Mouse (Mus musculus) midbrain, embryonic 10.5 days (tissue): ENCODE measurements at regions not wholly inside any gene's neighbourhood (a gene's known extent, or its start where the extent isn't known, plus 50 kb on each side); places are given as distances from the start of the nearest gene placed in this dataset.

ENCODE experiments used
- DNase-seq: peaks from one replicate; pipeline ENCODE4 v3.0.0-alpha.2; 2017; ENCODE audit warnings: low spot score
- H3K27ac ChIP-seq: fragments of 300-500 bp; sonication (generic); replicated peaks from 2 replicates; pipeline ENCODE4 v1.5.1; 2016; ENCODE audit warnings: mild to moderate bottlenecking
- H3K27me3 ChIP-seq: fragments of 300-500 bp; sonication (generic); 2 replicates; pipeline ENCODE4 v1.6.1; 2016; ENCODE audit warnings: low read depth, mild to moderate bottlenecking; ENCODE audit not compliant: poor library complexity, severe bottlenecking
- H3K36me3 ChIP-seq: fragments of 300-500 bp; sonication (generic); 2 replicates; pipeline ENCODE4 v1.6.1; 2016; ENCODE audit warnings: mild to moderate bottlenecking, moderate library complexity
- H3K4me1 ChIP-seq: fragments of 300-500 bp; sonication (generic); 2 replicates; pipeline ENCODE4 v1.6.1; 2016
- H3K4me3 ChIP-seq: fragments of 300-500 bp; sonication (generic); 2 replicates; pipeline ENCODE4 v1.5.1; 2016; ENCODE audit warnings: mild to moderate bottlenecking, moderate library complexity
- H3K9me3 ChIP-seq: fragments of 300-500 bp; sonication (generic); replicated peaks from 2 replicates; pipeline ENCODE4 v1.6.1; 2016; ENCODE audit warnings: mild to moderate bottlenecking
- WGBS: fragments of 180-500 bp; shearing (Covaris S2); methylation state at CpG from one replicate; pipeline ENCODE4 v1.1.7; 2016; 5-methylcytosine and 5-hydroxymethylcytosine counted together

DNA sequence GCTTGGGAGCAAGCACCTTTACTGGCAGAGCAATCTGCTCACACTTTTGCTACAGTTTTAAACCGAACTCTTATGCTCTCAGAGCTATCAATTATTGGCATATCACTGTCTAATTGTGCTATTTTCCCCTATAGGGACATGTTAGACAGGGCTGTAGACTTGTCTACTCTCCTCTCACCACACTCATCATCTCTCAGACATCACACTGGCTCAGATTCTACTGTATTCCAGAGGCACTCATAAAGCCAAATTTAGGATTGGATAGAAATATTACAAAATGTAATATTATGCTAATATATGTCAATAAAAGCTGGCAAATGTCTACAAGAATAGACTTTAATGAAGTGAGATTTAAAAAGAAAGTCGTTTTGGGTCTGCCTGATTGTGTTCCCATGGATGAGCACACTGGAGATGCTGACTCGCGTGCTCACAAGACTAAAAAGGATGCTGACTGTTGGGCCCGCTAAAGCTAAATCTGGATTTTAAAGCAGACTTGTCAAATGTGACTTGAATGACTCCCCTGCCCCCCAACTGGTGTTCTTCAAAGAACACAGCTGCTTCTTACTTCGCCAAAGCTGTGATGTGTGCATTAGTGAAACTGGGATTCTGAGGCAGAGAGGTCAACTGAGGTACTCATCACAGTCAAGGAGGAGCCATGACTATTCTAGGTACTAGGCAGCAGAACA, 424.3 kb upstream of the Sptlc3 start:
- H3K9me3 ChIP-seq: no peaks in the 10 kb centered on the region
- no peaks in the 10 kb centered on the region for H3K36me3 ChIP-seq
- 85% methylated on average over 6 of the region's 6 CpGs for WGBS
- no peak overlapping the region for H3K4me3 ChIP-seq
- H3K27ac ChIP-seq: no peak overlapping the region
- H3K4me1 ChIP-seq: no peaks in the 10 kb centered on the region
- no peaks in the 10 kb centered on the region for H3K27me3 ChIP-seq
- no peak for DNase-seq

DNA sequence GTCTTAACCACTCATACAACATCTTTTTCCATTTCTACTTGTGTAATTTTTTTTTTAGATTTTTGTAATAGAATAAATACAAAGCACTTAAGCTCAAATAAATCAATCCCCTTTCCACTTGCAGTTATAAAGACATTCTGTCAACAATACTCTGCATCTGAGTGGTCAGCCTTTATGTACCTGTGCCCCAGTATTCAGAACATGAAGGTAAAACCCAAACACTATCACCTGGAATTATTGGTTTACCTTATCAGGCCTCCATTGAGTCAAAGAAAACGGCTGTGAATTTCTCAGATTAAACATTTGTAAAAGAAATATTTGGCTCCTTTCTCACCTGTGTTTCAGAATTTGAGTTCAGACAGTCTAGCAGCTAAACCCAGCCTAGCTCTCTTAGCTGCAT, 422.0 kb upstream of the Sptlc3 start:
- Histone ChIP-seq H3K36me3 (no peaks in the 10 kb centered on the region), H3K4me1 (no peaks in the 10 kb centered on the region), H3K27me3 (no peaks in the 10 kb centered on the region), H3K27ac (no peak overlapping the region), H3K4me3 (no peak overlapping the region), H3K9me3 (no peaks in the 10 kb centered on the region)
- WGBS: 89% methylated on average over 1 of the region's 1 CpGs
- no peak for DNase-seq

DNA sequence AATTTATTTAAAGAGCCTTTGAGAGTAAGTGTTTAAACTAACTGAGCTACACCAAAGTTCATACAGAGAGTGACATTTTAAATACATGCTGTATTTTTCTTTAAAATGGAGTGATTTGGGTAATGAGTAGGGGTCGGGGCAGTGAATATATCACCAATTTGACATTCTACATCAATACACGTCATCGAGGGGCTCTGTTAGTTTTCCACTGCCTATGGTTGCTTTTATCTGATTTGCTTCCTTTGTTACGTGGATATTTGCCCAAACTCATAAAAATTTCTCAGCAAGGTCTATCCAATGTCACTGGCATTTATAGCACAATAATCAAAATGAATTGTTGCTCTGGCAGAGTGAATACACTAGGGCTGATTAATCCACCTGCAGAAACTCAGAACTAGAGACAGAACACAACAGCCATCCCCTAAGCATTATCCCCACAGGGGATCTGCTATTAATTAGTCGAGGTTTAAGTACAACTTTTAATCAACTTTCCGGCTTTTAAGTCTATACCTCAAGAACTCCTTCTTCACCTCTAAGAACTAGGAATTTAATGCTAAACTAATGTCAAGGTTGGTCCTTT, 400.1 kb upstream of the Sptlc3 start:
- Histone ChIP-seq H3K9me3 (no peaks in the 10 kb centered on the region), H3K27me3 (no peaks in the 10 kb centered on the region), H3K36me3 (no peaks in the 10 kb centered on the region), H3K27ac (no peak overlapping the region), H3K4me1 (no peaks in the 10 kb centered on the region), H3K4me3 (no peak overlapping the region)
- 90% methylated on average over 6 of the region's 6 CpGs for WGBS
- DNase-seq: no peak

DNA sequence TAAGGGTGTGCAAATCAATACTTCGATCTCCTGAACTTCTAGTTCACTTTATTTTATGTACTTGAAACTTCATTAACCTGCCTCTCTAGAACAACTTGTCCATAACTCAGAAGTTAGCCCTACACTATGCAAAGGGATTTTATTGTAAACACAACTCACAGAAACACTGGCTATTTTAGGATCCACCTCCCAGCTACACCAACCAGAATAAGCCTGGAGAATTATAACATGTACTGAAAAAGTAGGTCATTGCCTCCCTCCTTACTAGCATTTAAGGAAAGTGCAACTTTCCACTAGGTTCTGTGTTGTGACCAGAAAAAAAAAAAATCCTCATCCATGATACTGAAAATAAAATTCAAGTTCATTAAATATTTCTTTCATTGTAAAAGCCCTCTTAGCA, 382.0 kb upstream of the Sptlc3 start:
- H3K36me3 ChIP-seq: no peaks in the 10 kb centered on the region
- no peaks in the 10 kb centered on the region for H3K4me1 ChIP-seq
- 73% methylated on average over 1 of the region's 1 CpGs for WGBS
- DNase-seq: no peak
- H3K4me3 ChIP-seq: no peak overlapping the region
- H3K27ac ChIP-seq: no peak overlapping the region
- H3K27me3 ChIP-seq: no peaks in the 10 kb centered on the region
- H3K9me3 ChIP-seq: no peaks in the 10 kb centered on the region

DNA sequence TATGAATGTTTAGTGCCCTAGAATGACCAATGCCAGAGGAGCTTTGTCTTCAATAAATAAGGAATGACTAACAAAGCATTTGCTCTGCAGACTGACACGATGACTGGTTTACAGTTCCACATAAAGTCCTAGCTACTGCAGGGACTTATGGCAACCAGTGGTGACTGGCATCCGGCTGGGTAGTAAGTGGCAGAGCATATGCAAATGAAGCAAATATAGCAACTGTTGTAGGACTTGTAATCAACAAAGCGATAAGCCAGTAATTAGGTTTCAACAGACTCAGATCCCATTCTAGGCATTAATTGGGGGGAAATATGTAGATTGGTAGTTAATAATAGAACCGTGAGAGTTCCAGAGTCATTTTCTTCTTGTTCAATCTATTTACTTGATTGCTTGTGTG, 379.2 kb upstream of the Sptlc3 start:
- H3K36me3 ChIP-seq: no peaks in the 10 kb centered on the region
- H3K27me3 ChIP-seq: no peaks in the 10 kb centered on the region
- WGBS: 94% methylated on average over 4 of the region's 4 CpGs
- H3K4me1 ChIP-seq: no peaks in the 10 kb centered on the region
- no peak overlapping the region for H3K27ac ChIP-seq
- H3K9me3 ChIP-seq: no peaks in the 10 kb centered on the region
- no peak for DNase-seq
- no peak overlapping the region for H3K4me3 ChIP-seq

DNA sequence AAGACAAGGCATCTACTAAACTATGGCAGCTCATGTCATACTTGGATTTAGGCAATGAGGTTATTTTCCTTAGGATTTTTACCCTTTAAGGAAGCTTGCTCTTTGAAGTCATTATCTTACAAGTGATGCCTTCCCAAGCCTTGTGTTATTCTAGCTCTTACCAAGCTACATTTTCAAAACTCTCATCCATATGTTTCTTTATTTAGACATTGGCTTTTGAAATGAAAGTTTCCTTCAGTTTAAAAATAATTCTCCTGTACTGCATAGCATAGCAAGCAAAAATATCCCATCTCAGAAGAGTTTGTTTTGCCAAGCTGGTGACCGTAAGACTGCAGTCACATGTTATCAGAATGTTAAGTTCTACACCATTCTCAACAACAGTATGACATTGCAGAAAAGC, 372.8 kb upstream of the Sptlc3 start:
- Histone ChIP-seq H3K4me3 (no peak overlapping the region), H3K27me3 (no peaks in the 10 kb centered on the region), H3K4me1 (no peaks in the 10 kb centered on the region), H3K27ac (no peak overlapping the region), H3K36me3 (no peaks in the 10 kb centered on the region), H3K9me3 (no peaks in the 10 kb centered on the region)
- whole genome bisulfite sequencing: 95% methylated on average over 1 of the region's 1 CpGs
- no peak for DNase-seq

DNA sequence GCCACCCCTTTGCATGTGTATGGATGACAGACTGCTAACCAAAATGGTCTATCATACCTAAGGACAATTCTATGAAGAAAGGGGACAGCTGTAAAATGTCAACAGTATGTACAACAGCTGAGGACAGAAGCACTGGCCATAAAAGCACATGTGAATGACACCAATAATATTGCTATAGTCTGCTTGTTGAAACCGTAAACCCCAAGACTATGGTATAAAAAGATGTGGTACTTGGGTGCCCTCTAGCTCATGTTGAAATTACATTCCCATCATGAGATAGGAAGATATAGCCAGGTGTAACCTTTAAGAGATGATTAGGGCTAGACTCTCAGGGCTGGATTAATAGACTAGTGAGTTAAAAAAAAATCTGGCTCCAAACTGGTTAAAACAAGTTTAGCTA, 361.6 kb upstream of the Sptlc3 start:
- Histone ChIP-seq H3K27me3 (no peaks in the 10 kb centered on the region), H3K36me3 (no peaks in the 10 kb centered on the region), H3K4me3 (no peak overlapping the region), H3K9me3 (no peaks in the 10 kb centered on the region), H3K4me1 (no peaks in the 10 kb centered on the region), H3K27ac (no peak overlapping the region)
- WGBS: 74% methylated on average over 1 of the region's 1 CpGs
- no peak for DNase-seq

DNA sequence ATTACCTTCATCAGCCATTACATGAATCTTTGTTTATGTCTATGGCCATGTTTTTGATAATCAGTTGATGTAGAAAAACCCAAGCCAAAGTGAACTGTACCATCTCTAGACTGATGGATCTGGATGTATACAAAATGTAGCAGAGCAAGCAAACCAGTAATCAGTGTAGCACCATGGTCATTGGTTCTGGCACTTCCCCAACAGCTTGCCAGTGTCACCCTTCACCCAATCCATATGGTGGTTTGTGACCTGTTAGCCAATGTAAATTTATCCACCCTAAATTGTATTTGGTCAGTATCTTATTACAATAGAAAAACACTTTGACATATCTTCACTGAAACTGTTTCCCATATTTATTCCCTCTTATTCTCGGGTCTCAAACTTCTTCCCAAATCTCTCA, 346.7 kb upstream of the Sptlc3 start:
- Histone ChIP-seq H3K9me3 (no peaks in the 10 kb centered on the region), H3K36me3 (no peaks in the 10 kb centered on the region), H3K4me3 (no peak overlapping the region), H3K4me1 (no peaks in the 10 kb centered on the region), H3K27me3 (no peaks in the 10 kb centered on the region), H3K27ac (no peak overlapping the region)
- DNase-seq: no peak
- 96% methylated on average over 1 of the region's 1 CpGs for WGBS

DNA sequence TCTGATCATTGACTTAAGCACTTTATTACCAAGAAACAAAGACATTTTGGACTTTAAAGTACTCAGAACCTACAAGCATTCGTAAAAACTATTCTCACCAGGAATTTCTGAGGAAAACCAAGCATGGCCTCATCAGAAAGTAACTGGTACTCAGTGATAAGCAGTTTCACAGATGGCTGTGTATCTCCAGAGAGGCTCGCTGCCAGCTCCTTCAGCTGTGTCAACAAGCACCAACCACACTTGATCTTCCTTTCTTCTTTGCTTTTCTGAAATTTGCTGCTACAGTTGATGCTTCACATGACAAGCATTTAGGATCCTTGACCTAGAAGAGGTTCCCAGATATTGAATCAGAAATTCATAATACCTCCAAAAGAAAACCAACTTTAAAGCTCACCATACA, 314.1 kb upstream of the Sptlc3 start:
- Histone ChIP-seq H3K4me1 (no peaks in the 10 kb centered on the region), H3K27me3 (no peaks in the 10 kb centered on the region), H3K9me3 (no peaks in the 10 kb centered on the region), H3K36me3 (no peaks in the 10 kb centered on the region), H3K27ac (no peak overlapping the region), H3K4me3 (no peak overlapping the region)
- no peak for DNase-seq
- 86% methylated on average over 2 of the region's 2 CpGs for WGBS

DNA sequence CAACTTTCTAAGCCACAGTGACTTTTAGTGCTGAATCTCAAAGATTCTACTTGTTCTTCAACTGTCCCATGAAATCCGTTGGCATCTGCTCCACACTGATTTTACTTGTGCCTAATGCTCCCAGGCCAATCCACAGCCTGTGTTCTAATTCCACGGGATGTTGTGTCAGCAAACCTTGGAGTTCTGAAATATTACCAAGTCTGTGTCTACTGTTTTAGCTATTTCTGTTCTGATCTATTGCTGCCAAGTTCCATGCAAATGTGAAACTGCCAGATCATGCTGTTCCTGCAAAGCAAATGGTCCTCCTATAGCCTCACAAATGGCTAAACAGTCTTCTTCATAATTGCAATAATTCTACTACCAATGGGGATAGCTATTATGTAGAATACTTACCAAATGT, 295.4 kb upstream of the Sptlc3 start:
- no peak overlapping the region for H3K27ac ChIP-seq
- H3K27me3 ChIP-seq: no peaks in the 10 kb centered on the region
- DNase-seq: no peak
- H3K36me3 ChIP-seq: no peaks in the 10 kb centered on the region
- no peak overlapping the region for H3K4me3 ChIP-seq
- no peaks in the 10 kb centered on the region for H3K4me1 ChIP-seq
- 81% methylated on average over 2 of the region's 2 CpGs for WGBS
- H3K9me3 ChIP-seq: no peaks in the 10 kb centered on the region

DNA sequence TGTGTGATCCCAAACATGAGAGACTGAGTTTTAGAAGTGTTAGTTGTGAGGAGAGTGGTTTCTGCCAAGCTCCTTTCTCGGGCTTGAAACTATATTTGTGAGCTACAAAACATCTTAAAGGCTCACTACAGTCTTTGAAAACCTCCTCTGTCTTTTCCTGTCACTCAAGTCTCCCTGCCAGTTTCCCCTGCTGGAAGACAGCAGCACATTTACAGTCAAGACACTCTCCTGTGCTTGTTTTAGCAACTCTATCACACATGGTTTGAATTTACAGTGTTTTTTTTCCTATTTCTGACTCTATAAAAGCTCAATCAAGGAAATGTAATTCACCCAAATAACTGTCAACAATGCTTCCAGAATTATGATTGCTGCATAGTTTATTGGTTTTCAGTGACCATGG, 286.1 kb upstream of the Sptlc3 start:
- Histone ChIP-seq H3K4me1 (no peaks in the 10 kb centered on the region), H3K9me3 (no peaks in the 10 kb centered on the region), H3K36me3 (no peaks in the 10 kb centered on the region), H3K4me3 (no peak overlapping the region), H3K27ac (no peak overlapping the region), H3K27me3 (no peaks in the 10 kb centered on the region)
- WGBS: 81% methylated on average over 1 of the region's 1 CpGs
- no peak for DNase-seq

DNA sequence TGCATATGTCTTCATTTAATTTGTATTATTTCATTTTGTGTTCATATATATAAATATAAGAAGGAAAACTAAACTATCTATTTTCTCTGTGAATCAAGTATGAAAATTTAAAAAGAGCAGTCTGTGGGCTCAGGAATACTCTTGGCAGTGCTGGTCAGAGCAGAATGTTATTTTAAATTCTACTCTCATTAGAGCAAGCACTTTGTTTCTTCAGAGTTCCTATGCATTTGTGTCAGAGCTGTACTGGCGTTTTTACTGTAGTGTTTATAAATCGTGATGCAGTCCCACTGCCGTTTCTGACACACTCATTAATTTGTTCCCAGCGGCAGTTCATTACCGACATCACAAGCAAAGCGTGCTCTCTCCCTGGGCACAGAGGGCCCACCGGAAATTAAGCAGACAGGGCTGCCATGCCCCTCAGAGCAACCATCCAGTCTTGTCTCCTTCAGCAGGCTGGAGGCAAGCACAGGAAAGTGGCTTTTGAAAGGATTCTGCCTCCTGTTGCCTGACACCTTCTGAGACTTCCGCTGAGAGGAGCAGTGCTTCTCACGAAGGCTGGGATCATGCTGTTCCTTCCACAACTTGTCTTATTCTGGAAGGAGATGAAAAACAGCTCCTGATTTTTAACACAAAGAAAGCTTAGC, 272.8 kb upstream of the Sptlc3 start:
- WGBS: 69% methylated on average over 9 of the region's 9 CpGs

DNA sequence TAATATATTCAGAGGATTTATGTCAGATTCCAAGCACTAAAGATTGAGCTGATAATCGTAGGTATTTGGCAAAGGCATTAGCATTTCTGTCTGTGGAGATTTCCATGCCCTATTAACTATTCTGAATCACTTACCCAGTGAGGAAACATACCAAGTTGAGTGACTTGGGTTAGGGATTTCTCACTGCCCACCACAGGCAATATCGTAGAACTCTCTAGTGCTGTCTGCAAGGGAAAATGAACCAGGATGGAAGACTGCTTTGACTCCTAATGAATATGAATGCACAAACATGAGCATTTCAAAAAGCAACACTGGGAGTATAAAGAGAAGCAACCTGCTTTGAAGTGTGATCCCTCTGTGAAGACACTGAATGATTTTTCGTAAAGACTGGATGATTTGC, 263.3 kb upstream of the Sptlc3 start:
- Histone ChIP-seq H3K4me1 (peaks cover 13% of the 10 kb centered on the region), H3K27me3 (no peaks in the 10 kb centered on the region), H3K9me3 (no peaks in the 10 kb centered on the region), H3K27ac (no peak overlapping the region), H3K36me3 (no peaks in the 10 kb centered on the region), H3K4me3 (no peak overlapping the region)
- DNase-seq: no peak
- WGBS: 30% methylated on average over 3 of the region's 3 CpGs

More for the DNA sequence above, 272.8 kb upstream of the Sptlc3 start:
- Histone ChIP-seq H3K9me3 (no peaks in the 10 kb centered on the region), H3K27me3 (no peaks in the 10 kb centered on the region), H3K4me3 (no peak overlapping the region), H3K4me1 (no peaks in the 10 kb centered on the region), H3K36me3 (no peaks in the 10 kb centered on the region), H3K27ac (no peak overlapping the region)
- DNase-seq: no peak
